Mouse (Mus musculus) limb, embryonic 11.5 days (tissue): Measurements from ENCODE around the gene Sigmar1. TPM values are rescaled to one million over a fixed set of nuclear protein-coding genes. Genes with fewer than 3 reads are reported as not detected.

Experiments
- ATAC-seq: fragments of 200-750 bp; cut with Nextera tagmentation; 2 replicates; pipeline ENCODE4 v1.8.0; 2017; ENCODE audit warnings: low read depth; ENCODE audit not compliant: insufficient number of reproducible peaks, low FRiP score, low TSS enrichment
- DNase-seq: peaks from one replicate; pipeline ENCODE4 v3.0.0-alpha.2; 2015; ENCODE audit warnings: low spot score
- H3K27ac ChIP-seq: fragments of 300-500 bp; sonication (generic); replicated peaks from 2 replicates; pipeline ENCODE4 v1.5.1; 2014; ENCODE audit warnings: low read depth, mild to moderate bottlenecking, low read length
- H3K27me3 ChIP-seq: fragments of 300-500 bp; sonication (generic); 2 replicates; pipeline ENCODE4 v1.6.1; 2014; ENCODE audit warnings: mild to moderate bottlenecking, low read length, mixed read lengths; ENCODE audit not compliant: control insufficient read depth, insufficient read depth
- H3K36me3 ChIP-seq: fragments of 300-500 bp; sonication (generic); 2 replicates; pipeline ENCODE4 v1.6.1; 2014; ENCODE audit warnings: mild to moderate bottlenecking, low read length, moderate library complexity, mixed read lengths; ENCODE audit not compliant: control insufficient read depth, insufficient read depth
- H3K4me1 ChIP-seq: fragments of 300-500 bp; sonication (generic); 2 replicates; pipeline ENCODE4 v1.6.1; 2014; ENCODE audit warnings: low read length, mixed read lengths; ENCODE audit not compliant: control insufficient read depth, insufficient read depth
- H3K4me2 ChIP-seq: fragments of 300-500 bp; sonication (generic); 2 replicates; pipeline ENCODE4 v1.6.1; 2014; ENCODE audit warnings: low read depth, mild to moderate bottlenecking, moderate library complexity; ENCODE audit not compliant: severe bottlenecking
- H3K4me3 ChIP-seq: fragments of 300-500 bp; sonication (generic); 2 replicates; pipeline ENCODE4 v1.5.1; 2014; ENCODE audit warnings: low read depth, low read length
- H3K9ac ChIP-seq: fragments of 300-500 bp; sonication (generic); 2 replicates; pipeline ENCODE4 v1.6.1; 2014; ENCODE audit warnings: mild to moderate bottlenecking, low read length
- H3K9me3 ChIP-seq: fragments of 300-500 bp; sonication (generic); 2 replicates; pipeline ENCODE4 v1.6.1; 2016; ENCODE audit warnings: low read length; ENCODE audit not compliant: control insufficient read depth
- WGBS: fragments of 180-500 bp; shearing (Covaris S2); extraction: QIAGEN DNeasy Blood & Tissue Kit; methylation state at CpG from one replicate; pipeline ENCODE4 v1.1.7; 2014; 5-methylcytosine and 5-hydroxymethylcytosine counted together
- polyA plus RNA-seq: library from polyadenylated mRNA; unstranded; fragments of >200 nt; fragmentation: Nextera tagmentation; extraction: Ambion mirVana; gene quantifications from 2 replicates; pipeline ENCODE4 v1.2.1, GENCODE M21; 2014

Gene Sigmar1
- polyA plus RNA-seq, 1 experiment from 2014 or later = 83.4 TPM

GRCm38 (mm10) chr4:41726826-41727621, 28.9 kb downstream of the Sigmar1 start:
- no peak overlapping the region for H3K4me2 ChIP-seq
- H3K36me3 ChIP-seq = no peaks in the 10 kb centered on the region
- H3K4me1 ChIP-seq = peaks cover 10% of the 10 kb centered on the region
- DNase-seq (no peak), ATAC-seq (no peak)
- 14% methylated on average over 20 of the region's 20 CpGs for WGBS
- H3K27ac ChIP-seq = no peak overlapping the region
- H3K9me3 ChIP-seq = no peaks in the 10 kb centered on the region
- no peak overlapping the region for H3K4me3 ChIP-seq
- H3K27me3 ChIP-seq = peaks cover 80% of the 10 kb centered on the region
- H3K9ac ChIP-seq = no peak overlapping the region

- Histone ChIP-seq H3K4me2 (peak within 1 kb of the TSS; percentile 75), H3K27me3 (peaks cover 43% of the 10 kb centered on the region), H3K4me3 (peak within 1 kb of the TSS; percentile 90), H3K36me3 (peaks cover 2% of the 10 kb centered on the region; the same call in 1 of the 2 replicates), H3K9ac (peak within 1 kb of the TSS; percentile 79), H3K4me1 (peaks cover 5% of the 10 kb centered on the region; the same call in 1 of the 2 replicates), H3K9me3 (no peaks in the 10 kb centered on the region), H3K27ac (no peak within 1 kb of the TSS)
- under 1% methylated on average over 27 of the region's 27 CpGs for WGBS
- DNase-seq (peak; percentile 90), ATAC-seq (peak; percentile 88)
Observed at GRCm38 (mm10) chr4:41722918-41723351, 33.0 kb downstream of the Sigmar1 start, which contains the start of gene Dctn3. Gene Dctn3 (minus strand): TSS chr4:41723170.

- no peak for ATAC-seq
- no peak overlapping the region; the same call in 1 of the 2 replicates for H3K9ac ChIP-seq
Observed at GRCm38 (mm10) chr4:41716834-41717233, 39.1 kb downstream of the Sigmar1 start.

GRCm38 (mm10) chr4:41715596-41715995, 40.4 kb downstream of the Sigmar1 start:
- Histone ChIP-seq H3K9ac (no peak overlapping the region), H3K4me1 (peaks cover 23% of the 10 kb centered on the region), H3K27ac (no peak overlapping the region), H3K4me2 (no peak overlapping the region), H3K9me3 (no peaks in the 10 kb centered on the region), H3K27me3 (no peaks in the 10 kb centered on the region), H3K4me3 (no peak overlapping the region), H3K36me3 (peaks cover 5% of the 10 kb centered on the region; the same call in 1 of the 2 replicates)
- WGBS = 90% methylated on average over 5 of the region's 5 CpGs
- DNase-seq (no peak), ATAC-seq (no peak)

More at GRCm38 (mm10) chr4:41716834-41717233, 39.1 kb downstream of the Sigmar1 start:
- peaks cover 5% of the 10 kb centered on the region; the same call in 1 of the 2 replicates for H3K36me3 ChIP-seq
- no peak overlapping the region for H3K4me2 ChIP-seq
- no peaks in the 10 kb centered on the region for H3K9me3 ChIP-seq
- no peak for DNase-seq
- no peaks in the 10 kb centered on the region for H3K27me3 ChIP-seq
- H3K4me3 ChIP-seq = no peak overlapping the region
- no peak overlapping the region for H3K27ac ChIP-seq
- 31% methylated on average over 6 of the region's 6 CpGs for WGBS
- H3K4me1 ChIP-seq = peaks cover 18% of the 10 kb centered on the region

- Histone ChIP-seq H3K27me3 (no peaks in the 10 kb centered on the region), H3K36me3 (peaks cover 5% of the 10 kb centered on the region; the same call in 1 of the 2 replicates)
Observed at GRCm38 (mm10) chr4:41715082-41715481, 40.9 kb downstream of the Sigmar1 start.

GRCm38 (mm10) chr4:41714276-41714675, 41.7 kb downstream of the Sigmar1 start:
- no peaks in the 10 kb centered on the region for H3K27me3 ChIP-seq
- ATAC-seq (no peak), DNase-seq (peak; percentile 71)
- H3K36me3 ChIP-seq = 0 out of 2 replicates have a peak, but pooled peaks cover 5% of the 10 kb centered on the region
- H3K4me2 ChIP-seq = peak overlapping the region; percentile 93; the same call in 1 of the 2 replicates
- no peak overlapping the region for H3K4me3 ChIP-seq
- H3K9ac ChIP-seq = no peak overlapping the region
- no peak overlapping the region for H3K27ac ChIP-seq
- H3K4me1 ChIP-seq = peaks cover 23% of the 10 kb centered on the region
- H3K9me3 ChIP-seq = no peaks in the 10 kb centered on the region
- 17% methylated on average over 8 of the region's 8 CpGs for WGBS

More at GRCm38 (mm10) chr4:41715082-41715481, 40.9 kb downstream of the Sigmar1 start:
- Histone ChIP-seq H3K27ac (no peak overlapping the region), H3K9me3 (no peaks in the 10 kb centered on the region), H3K4me3 (no peak overlapping the region), H3K4me2 (no peak overlapping the region), H3K9ac (no peak overlapping the region), H3K4me1 (peaks cover 23% of the 10 kb centered on the region)
- DNase-seq = no peak
- 75% methylated on average over 8 of the region's 8 CpGs for WGBS
- no peak for ATAC-seq

- Histone ChIP-seq H3K27me3 (no peaks in the 10 kb centered on the region), H3K4me2 (peak within 1 kb of the TSS; percentile 93), H3K9ac (peak within 1 kb of the TSS; percentile 93), H3K36me3 (0 out of 2 replicates have a peak, but pooled peaks cover 3% of the 10 kb centered on the region), H3K27ac (no peak within 1 kb of the TSS; the same call in 1 of the 2 replicates), H3K4me1 (peaks cover 23% of the 10 kb centered on the region), H3K4me3 (peak within 1 kb of the TSS; percentile 80), H3K9me3 (no peaks in the 10 kb centered on the region)
- WGBS = under 1% methylated on average over 61 of the region's 61 CpGs
- ATAC-seq (peak; percentile 69), DNase-seq (peak; percentile 95)
Observed at GRCm38 (mm10) chr4:41713197-41714067, 42.5 kb downstream of the Sigmar1 start, which contains the start of gene Rpp25l. Gene Rpp25l (minus strand): TSS chr4:41713534.
